Comparison of ENCODE assay signal across 15 mouse cellular contexts in the genomic region with DNA sequence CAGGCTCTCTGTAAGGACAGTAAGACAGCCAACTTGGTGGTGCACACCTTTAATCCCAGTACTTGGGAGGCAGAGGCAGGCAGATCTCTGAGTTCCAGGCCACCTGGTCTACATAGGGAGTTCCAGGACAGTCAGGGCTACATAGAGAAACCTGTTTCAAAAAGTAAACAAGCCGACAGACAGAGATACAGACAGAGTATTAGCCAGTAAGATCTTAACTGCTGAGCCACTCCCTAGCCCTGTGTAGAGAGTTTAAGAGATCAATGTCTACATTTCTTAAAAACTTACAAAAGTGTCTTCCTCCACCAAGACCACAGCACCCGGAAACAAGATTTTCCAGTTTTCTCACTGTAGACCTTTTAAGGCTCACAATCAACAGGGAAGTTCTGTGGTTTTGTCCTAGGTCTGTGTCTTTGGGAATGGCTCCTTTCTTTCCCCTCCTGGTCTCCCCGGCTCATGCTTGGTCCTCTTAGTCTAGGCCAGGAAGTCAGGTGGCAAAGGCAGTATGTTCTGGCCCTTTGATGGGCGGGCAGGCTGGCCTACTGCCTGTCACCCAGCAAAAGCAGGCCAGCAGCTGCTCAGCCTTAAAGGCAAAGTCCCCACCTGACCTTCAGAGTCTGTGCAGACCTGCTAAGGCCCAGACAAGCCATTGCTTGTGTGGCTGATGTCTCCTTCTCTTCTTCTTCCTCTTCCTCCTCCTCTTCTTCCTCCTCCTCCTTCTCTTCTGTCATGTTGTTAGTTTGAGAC. TPM values are rescaled to one million over a fixed set of nuclear protein-coding genes. Genes with fewer than 3 reads are reported as not detected.
A peak's percentile ranks its signal among the peaks of the same experiment; 100 is the strongest.
DNase-seq lines count a peak whose midpoint lies in the region; ATAC-seq and TF ChIP-seq lines count a peak whose summit lies in the region.
"Had no signal": no experiment of that assay in that cellular context is flagged by ENCODE, and none has a peak within 500 bp of the region (broad histone marks: within the 10 kb centered on the region; RNA-seq: fewer than 3 reads in every experiment).

No protein-coding gene starts in this region.

- no peak overlapping the region for H3K9ac ChIP-seq in heart, embryonic 11.5 days (ENCODE audit: low read depth, low read length)
- no peak overlapping the region for H3K9ac ChIP-seq in midbrain, embryonic 15.5 days

- TF ChIP-seq CTCF in small intestine, adult 2 months (IDR thresholded peaks at IDR 0.05; ENCODE audit: extremely low read depth, insufficient read length, insufficient replicate concordance, low read depth, low read length) = no peak

- H3K4me3 ChIP-seq in heart, embryonic 11.5 days (ENCODE audit: low read depth, low read length) = no peak overlapping the region
- no peak overlapping the region for H3K4me3 ChIP-seq in small intestine, adult 2 months (ENCODE audit: low read depth, low read length)
- H3K4me3 ChIP-seq in midbrain, embryonic 15.5 days = no peak overlapping the region
- H3K4me3 ChIP-seq: forebrain, embryonic 10.5 days; limb, embryonic 10.5 days had no signal

- H3K27me3 ChIP-seq in heart, embryonic 11.5 days (ENCODE audit: control insufficient read depth, insufficient read depth, low read length) = no peaks in the 10 kb centered on the region
- no peaks in the 10 kb centered on the region for H3K27me3 ChIP-seq in small intestine, adult 2 months (ENCODE audit: control insufficient read depth, insufficient read depth, low read length)
- no peaks in the 10 kb centered on the region for H3K27me3 ChIP-seq in midbrain, embryonic 15.5 days (replicated peaks)

- intact Hi-C loops in left cerebral cortex, postnatal 4 days (cut with DNase I) = no loop called here

- H3K36me3 ChIP-seq in heart, embryonic 11.5 days (ENCODE audit: control insufficient read depth, insufficient read depth, low read length) = no peaks in the 10 kb centered on the region
- H3K36me3 ChIP-seq in small intestine, adult 2 months (ENCODE audit: control insufficient read depth, insufficient read depth, low read length) = no peaks in the 10 kb centered on the region
- H3K36me3 ChIP-seq in midbrain, embryonic 15.5 days (replicated peaks) = no peaks in the 10 kb centered on the region
- H3K36me3 ChIP-seq: forebrain, embryonic 10.5 days; limb, embryonic 10.5 days had no signal

- H3K4me1 ChIP-seq in heart, embryonic 11.5 days (ENCODE audit: control insufficient read depth, insufficient read depth, low read length) = no peaks in the 10 kb centered on the region
- H3K4me1 ChIP-seq in small intestine, adult 2 months (ENCODE audit: control insufficient read depth, insufficient read depth, insufficient read length, low read length) = peaks cover 10% of the 10 kb centered on the region
- H3K4me1 ChIP-seq in midbrain, embryonic 15.5 days = no peaks in the 10 kb centered on the region
- H3K4me1 ChIP-seq: forebrain, embryonic 10.5 days had no signal

- peak; percentile 39 to 51 for DNase-seq in heart, adult 18-20 months
- DNase-seq in gastrocnemius, adult 8-10 months (ENCODE audit: low spot score in 2 of 2) = peak; percentile 30 to 49
- peak; percentile 44 for DNase-seq in heart, postnatal 4 days
- DNase-seq in layer of hippocampus, postnatal 36 days = no peak
- DNase-seq in left cerebral cortex, postnatal 4 days = no peak
- DNase-seq: adrenal gland, adult 8-10 months; cerebellum, adult 18-20 months; thymus, postnatal 14 days had no signal

- no peak for TF ChIP-seq POLR2A in small intestine, adult 2 months (IDR thresholded peaks at IDR 0.05; ENCODE audit: low read depth, low read length)

- no peak for ATAC-seq in heart, embryonic 11.5 days (replicated peaks; ENCODE audit: insufficient number of reproducible peaks, low FRiP score, low TSS enrichment)
- no peak for ATAC-seq in midbrain, embryonic 15.5 days (replicated peaks)
- ATAC-seq: hindbrain, embryonic 16.5 days had no signal

- H3K27ac ChIP-seq in heart, embryonic 11.5 days (ENCODE audit: low read depth, low read length) = no peak overlapping the region
- H3K27ac ChIP-seq in small intestine, adult 2 months (ENCODE audit: insufficient read depth, low read depth, low read length) = peak overlapping the region; percentile 43; the same call in 1 of the 2 replicates
- H3K27ac ChIP-seq in midbrain, embryonic 15.5 days = no peak overlapping the region
- H3K27ac ChIP-seq: forebrain, embryonic 10.5 days; limb, embryonic 10.5 days; macrophage had no signal

- H3K4me2 ChIP-seq in heart, embryonic 11.5 days = no peak overlapping the region
- H3K4me2 ChIP-seq in midbrain, embryonic 15.5 days = no peak overlapping the region

- no peaks in the 10 kb centered on the region for H3K9me3 ChIP-seq in heart, embryonic 11.5 days (replicated peaks; ENCODE audit: control insufficient read depth, low read length)
- no peaks in the 10 kb centered on the region for H3K9me3 ChIP-seq in midbrain, embryonic 15.5 days
- H3K9me3 ChIP-seq: limb, embryonic 10.5 days had no signal

- 66% methylated on average over 4 of the region's 4 CpGs for WGBS in heart, embryonic 11.5 days (ENCODE audit: insufficient replicate concordance)
- 22% methylated on average over 4 of the region's 4 CpGs for WGBS in small intestine, adult 2 months
- WGBS in midbrain, embryonic 15.5 days = 78% methylated on average over 4 of the region's 4 CpGs

RNA-seq across cellular contexts. Expression of a gene that starts 18.2 kb away (rescaled TPM):
- 1 to 10 TPM; 2.7 to 3.4 TPM for total RNA-seq in heart, adult 18-20 months (2021)
- 1.2 and 1.6 TPM in 2 replicates for polyA plus RNA-seq in heart, embryonic 11.5 days (2014; fragmentation: Nextera tagmentation; extraction: Ambion mirVana)
- 1 to 10 TPM; 1.9 to 4.3 (median 3.1) TPM for total RNA-seq in gastrocnemius, adult 8-10 months (2022)
- 1 to 10 TPM; 5.7 to 6.1 TPM for total RNA-seq in heart, postnatal 4 days (2021)
- polyA plus RNA-seq in small intestine, adult 2 months (2012; rRNA removed) = 9.1 and 27.5 TPM in 2 replicates
- 10 to 100 TPM; 17.2 to 17.9 TPM for total RNA-seq in layer of hippocampus, postnatal 36 days (2021)
- polyA plus RNA-seq in midbrain, embryonic 15.5 days (2015; fragmentation: Nextera tagmentation; extraction: Ambion mirVana) = 2.8 and 4.3 TPM in 2 replicates
- total RNA-seq in left cerebral cortex, postnatal 4 days (2021) = 10 to 100 TPM; 41.1 to 42.8 TPM
- polyA plus RNA-seq: macrophage had no signal

RNA-seq across cellular contexts. Expression of a gene that starts 22.3 kb away (rescaled TPM):
- 10 to 100 TPM; 15.8 to 18.0 TPM for total RNA-seq in heart, adult 18-20 months (2021)
- 252 and 297 TPM in 2 replicates for polyA plus RNA-seq in heart, embryonic 11.5 days (2014; fragmentation: Nextera tagmentation; extraction: Ambion mirVana)
- 10 to 100 TPM; 10.3 to 22.0 (median 17.3) TPM for total RNA-seq in gastrocnemius, adult 8-10 months (2022)
- total RNA-seq in heart, postnatal 4 days (2021) = 10 to 100 TPM; 41.7 to 42.7 TPM
- polyA plus RNA-seq in small intestine, adult 2 months (2012; rRNA removed) = 14.2 and 17.9 TPM in 2 replicates
- 10 to 100 TPM in 1 of 2 experiments, 1 to 10 TPM in 1; 3.9 to 27.5 TPM for total RNA-seq in layer of hippocampus, postnatal 36 days (2021)
- polyA plus RNA-seq in midbrain, embryonic 15.5 days (2015; fragmentation: Nextera tagmentation; extraction: Ambion mirVana) = 154 and 180 TPM in 2 replicates
- 10 to 100 TPM; 15.8 to 36.9 TPM for total RNA-seq in left cerebral cortex, postnatal 4 days (2021)

RNA-seq across cellular contexts. Expression of a gene that starts 26.4 kb away (rescaled TPM):
- total RNA-seq in heart, adult 18-20 months (2021) = 10 to 100 TPM; 38.0 to 40.4 TPM
- 13.3 and 15.4 TPM in 2 replicates for polyA plus RNA-seq in heart, embryonic 11.5 days (2014; fragmentation: Nextera tagmentation; extraction: Ambion mirVana)
- 10 to 100 TPM; 19.0 to 21.7 (median 20.8) TPM for total RNA-seq in gastrocnemius, adult 8-10 months (2022)
- 10 to 100 TPM; 26.3 to 28.0 TPM for total RNA-seq in heart, postnatal 4 days (2021)
- polyA plus RNA-seq in small intestine, adult 2 months (2012; rRNA removed) = 14.4 and 23.7 TPM in 2 replicates
- total RNA-seq in layer of hippocampus, postnatal 36 days (2021) = 10 to 100 TPM; 76.8 to 81.3 TPM
- 30.8 and 30.9 TPM in 2 replicates for polyA plus RNA-seq in midbrain, embryonic 15.5 days (2015; fragmentation: Nextera tagmentation; extraction: Ambion mirVana)
- total RNA-seq in left cerebral cortex, postnatal 4 days (2021) = 100 to 1,000 TPM in 1 of 2 experiments, 10 to 100 TPM in 1; 90.9 to 101 TPM

Comparison
In these comparisons a context has a peak if more than half of its experiments do, and no peak if none do; other contexts are left out.
1. DNase-seq: peak in heart, adult 18-20 months (2 of 2), gastrocnemius, adult 8-10 months (2 of 2) and heart, postnatal 4 days (single experiment); none in layer of hippocampus, postnatal 36 days (0 of 2) and left cerebral cortex, postnatal 4 days (single experiment).